Mouse (Mus musculus) cortical plate, adult 2 months (tissue): Measurements from ENCODE around the gene Rack1. TPM values are rescaled to one million over a fixed set of nuclear protein-coding genes. Genes with fewer than 3 reads are reported as not detected.

Source experiments
- H3K27ac ChIP-seq: fragments of 200-500 bp; 2 replicates; pipeline ENCODE4 v1.5.1; 2012; ENCODE audit warnings: low read length, control low read depth, inconsistent platforms; ENCODE audit not compliant: insufficient read depth
- H3K4me1 ChIP-seq: fragments of 200-500 bp; 2 replicates; pipeline ENCODE4 v1.6.1; 2011; ENCODE audit warnings: low read length; ENCODE audit not compliant: control insufficient read depth, insufficient read depth
- H3K4me3 ChIP-seq: fragments of 200-500 bp; 2 replicates; pipeline ENCODE4 v1.5.1; 2011; ENCODE audit warnings: mild to moderate bottlenecking, low read length, control low read depth; ENCODE audit not compliant: insufficient read depth
- CTCF ChIP-seq: fragments of 200-500 bp; IDR thresholded peaks from 2 replicates; pipeline ENCODE4 v1.5.1; 2011; ENCODE audit warnings: mild to moderate bottlenecking, control low read depth, low read length; ENCODE audit not compliant: insufficient read depth; ENCODE audit errors: extremely low read depth
- POLR2A ChIP-seq: fragments of 200-500 bp; IDR thresholded peaks from 2 replicates; pipeline ENCODE4 v1.6.1; 2011; ENCODE audit warnings: mild to moderate bottlenecking, low read length, control low read depth; ENCODE audit not compliant: insufficient read depth; ENCODE audit errors: extremely low read depth
- polyA plus RNA-seq: library from polyadenylated mRNA; depleted of rRNA; stranded (reverse); fragments of >200 nt; gene quantifications from 2 replicates; pipeline ENCODE4 v1.2.3, GENCODE M21; 2012

Gene Rack1
- polyA plus RNA-seq, 1 experiment, result 447 TPM

GRCm38 (mm10) chr11:48826752-48827096 lies 26.6 kb downstream of the Rack1 start:
- Histone ChIP-seq H3K27ac (peak overlapping the region; percentile 23; the same call in 1 of the 2 replicates), H3K4me1 (no peaks in the 10 kb centered on the region), H3K4me3 (no peak overlapping the region)
- no peak for TF ChIP-seq POLR2A
- no peak for TF ChIP-seq CTCF

GRCm38 (mm10) chr11:48827926-48828325 lies 27.8 kb downstream of the Rack1 start:
- TF ChIP-seq POLR2A, result no peak
- TF ChIP-seq CTCF, result no peak
- Histone ChIP-seq H3K4me3 (no peak overlapping the region), H3K27ac (no peak overlapping the region), H3K4me1 (no peaks in the 10 kb centered on the region)

- H3K27ac ChIP-seq, result no peak overlapping the region
Observed at GRCm38 (mm10) chr11:48830279-48830678, 30.1 kb downstream of the Rack1 start.

GRCm38 (mm10) chr11:48831273-48831672 lies 31.1 kb downstream of the Rack1 start:
- no peak for TF ChIP-seq CTCF
- no peak for TF ChIP-seq POLR2A
- Histone ChIP-seq H3K4me3 (no peak overlapping the region), H3K27ac (no peak overlapping the region), H3K4me1 (no peaks in the 10 kb centered on the region)

More at GRCm38 (mm10) chr11:48830279-48830678, 30.1 kb downstream of the Rack1 start:
- no peak for TF ChIP-seq CTCF
- TF ChIP-seq POLR2A, result no peak
- H3K4me3 ChIP-seq, result no peak overlapping the region
- H3K4me1 ChIP-seq, result no peaks in the 10 kb centered on the region

- H3K4me3 ChIP-seq, result no peak overlapping the region; the same call in 1 of the 2 replicates
- H3K27ac ChIP-seq, result no peak overlapping the region
- no peak for TF ChIP-seq CTCF
- TF ChIP-seq POLR2A, result no peak
Observed at GRCm38 (mm10) chr11:48833078-48833730, 33.1 kb downstream of the Rack1 start.

GRCm38 (mm10) chr11:48833731-48834639 lies 33.9 kb downstream of the Rack1 start:
- peak overlapping the region; percentile 54 for H3K4me3 ChIP-seq
- H3K4me1 ChIP-seq, result no peaks in the 10 kb centered on the region; the same call in 1 of the 2 replicates
- TF ChIP-seq POLR2A (no peak), CTCF (no peak)
- peak overlapping the region; percentile 77; the same call in 1 of the 2 replicates for H3K27ac ChIP-seq

More at GRCm38 (mm10) chr11:48833078-48833730, 33.1 kb downstream of the Rack1 start:
- H3K4me1 ChIP-seq, result no peaks in the 10 kb centered on the region

GRCm38 (mm10) chr11:48835923-48836322 lies 35.8 kb downstream of the Rack1 start:
- no peaks in the 10 kb centered on the region; the same call in 1 of the 2 replicates for H3K4me1 ChIP-seq
- no peak overlapping the region for H3K27ac ChIP-seq
- H3K4me3 ChIP-seq, result no peak overlapping the region
- no peak for TF ChIP-seq CTCF
- TF ChIP-seq POLR2A, result no peak

GRCm38 (mm10) chr11:48836990-48837309 lies 36.8 kb downstream of the Rack1 start:
- Histone ChIP-seq H3K4me1 (no peaks in the 10 kb centered on the region; the same call in 1 of the 2 replicates), H3K4me3 (peak overlapping the region; percentile 72), H3K27ac (no peak overlapping the region)
- no peak for TF ChIP-seq CTCF
- no peak for TF ChIP-seq POLR2A

GRCm38 (mm10) chr11:48837310-48838180 lies 37.4 kb downstream of the Rack1 start:
- Histone ChIP-seq H3K4me3 (peak overlapping the region; percentile 72), H3K27ac (0 out of 2 replicates have a peak overlapping the region, but pooled peaks have one; percentile 30), H3K4me1 (no peaks in the 10 kb centered on the region; the same call in 1 of the 2 replicates)
- TF ChIP-seq CTCF, result no peak
- 0 out of 2 replicates have a peak, but pooled peaks have one; percentile 14 for TF ChIP-seq POLR2A
